8 mouse cellular contexts compared by ENCODE assay signal in the genomic region with DNA sequence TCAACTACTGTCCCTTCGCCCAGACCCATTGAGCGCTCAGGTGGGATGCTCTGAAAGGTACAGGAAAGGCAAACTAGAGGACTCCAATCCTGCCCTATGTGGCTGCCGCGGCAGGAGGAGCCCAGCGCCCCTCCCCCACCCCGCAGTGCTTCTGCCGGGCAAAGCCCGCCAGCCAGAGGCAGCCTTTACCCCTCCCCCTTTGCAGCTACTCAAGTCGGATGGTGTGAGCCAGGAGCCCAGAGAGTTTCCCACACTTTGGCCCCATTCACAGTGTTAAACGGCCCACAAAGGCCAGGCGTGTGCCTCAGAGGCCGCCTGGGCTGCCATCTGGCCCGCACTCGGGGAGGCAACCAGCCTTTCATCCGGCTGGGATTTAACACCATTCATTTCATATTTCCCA. TPM values are rescaled to one million over a fixed set of nuclear protein-coding genes. Genes with fewer than 3 reads are reported as not detected.
DNase-seq lines count a peak whose midpoint lies in the region; ATAC-seq lines count a peak whose summit lies in the region.

No protein-coding gene starts in this region.

- intact Hi-C loops in left cerebral cortex, postnatal 14 days (cut with DNase I) = no loop called here

- peak overlapping the region; percentile 70 for H3K27ac ChIP-seq in forebrain, embryonic 11.5 days (ENCODE audit: low read depth, low read length)
- peak overlapping the region; percentile 64 for H3K27ac ChIP-seq in neural tube, embryonic 13.5 days (replicated peaks)

- peak; percentile 62 for DNase-seq in layer of hippocampus, adult 11-12 months (ENCODE audit: low spot score)
- no peak for DNase-seq in layer of hippocampus, adult 9-10 months (ENCODE audit: low spot score)
- peak; percentile 63 for DNase-seq in cerebellum, adult 11 months
- peak; percentile 94 for DNase-seq in forebrain, embryonic 11.5 days (ENCODE audit: low spot score)
- peak; percentile 69 to 78 for DNase-seq in left cerebral cortex, postnatal 14 days (ENCODE audit: low spot score in 2 of 2)
- no peak for DNase-seq in ovary, adult 18-20 months (ENCODE audit: low spot score)
- no peak for DNase-seq in T-cell, adult 2 months (ENCODE audit: low spot score)

- WGBS in forebrain, embryonic 11.5 days = 0% methylated on average over 15 of the region's 15 CpGs
- WGBS in neural tube, embryonic 13.5 days = under 1% methylated on average over 15 of the region's 15 CpGs

- H3K27me3 ChIP-seq in forebrain, embryonic 11.5 days (ENCODE audit: control insufficient read depth, insufficient read depth, low read length) = peaks cover 39% of the 10 kb centered on the region
- H3K27me3 ChIP-seq in neural tube, embryonic 13.5 days = peaks cover 39% of the 10 kb centered on the region

- H3K4me3 ChIP-seq in forebrain, embryonic 11.5 days (ENCODE audit: low read depth, low read length) = peak overlapping the region; percentile 14; the same call in 1 of the 2 replicates
- H3K4me3 ChIP-seq in neural tube, embryonic 13.5 days = no peak overlapping the region

- peak; percentile 75 for ATAC-seq in forebrain, embryonic 11.5 days (replicated peaks; ENCODE audit: low FRiP score)
- ATAC-seq in neural tube, embryonic 13.5 days (ENCODE audit: low read depth) = peak; percentile 52

- peak overlapping the region; percentile 40 for H3K4me2 ChIP-seq in forebrain, embryonic 11.5 days (ENCODE audit: low read depth, low read length, severe bottlenecking)
- peak overlapping the region; percentile 47 for H3K4me2 ChIP-seq in neural tube, embryonic 13.5 days

- peaks cover 51% of the 10 kb centered on the region for H3K4me1 ChIP-seq in forebrain, embryonic 11.5 days (replicated peaks; ENCODE audit: control insufficient read depth, insufficient read depth, low read length)
- H3K4me1 ChIP-seq in neural tube, embryonic 13.5 days (replicated peaks) = peaks cover 73% of the 10 kb centered on the region

- H3K9me3 ChIP-seq in forebrain, embryonic 11.5 days (ENCODE audit: control insufficient read depth, low read length) = no peaks in the 10 kb centered on the region
- H3K9me3 ChIP-seq in neural tube, embryonic 13.5 days = no peaks in the 10 kb centered on the region

- peaks cover 4% of the 10 kb centered on the region; the same call in 1 of the 2 replicates for H3K36me3 ChIP-seq in forebrain, embryonic 11.5 days (ENCODE audit: control insufficient read depth, insufficient read depth, low read length)
- no peaks in the 10 kb centered on the region for H3K36me3 ChIP-seq in neural tube, embryonic 13.5 days

- peak overlapping the region; percentile 28 for H3K9ac ChIP-seq in forebrain, embryonic 11.5 days (ENCODE audit: low read length)
- peak overlapping the region; percentile 61 for H3K9ac ChIP-seq in neural tube, embryonic 13.5 days

RNA-seq across cellular contexts. Expression of gene Hes5, which starts 2.6 kb away (rescaled TPM):
- polyA plus RNA-seq in forebrain, embryonic 11.5 days (2014; fragmentation: Nextera tagmentation; extraction: Ambion mirVana) = 313 and 318 TPM in 2 replicates
- 10 to 100 TPM; 32.6 to 48.7 TPM for total RNA-seq in left cerebral cortex, postnatal 14 days (2021)
- polyA plus RNA-seq in neural tube, embryonic 13.5 days (2015; fragmentation: Nextera tagmentation; extraction: Ambion mirVana) = 119 and 125 TPM in 2 replicates

RNA-seq across cellular contexts. Expression of gene Pank4, which starts 5.8 kb away (rescaled TPM):
- polyA plus RNA-seq in forebrain, embryonic 11.5 days (2014; fragmentation: Nextera tagmentation; extraction: Ambion mirVana) = 43.1 and 49.1 TPM in 2 replicates
- total RNA-seq in left cerebral cortex, postnatal 14 days (2021) = 10 to 100 TPM; 31.8 to 33.4 TPM
- 36.6 and 36.8 TPM in 2 replicates for polyA plus RNA-seq in neural tube, embryonic 13.5 days (2015; fragmentation: Nextera tagmentation; extraction: Ambion mirVana)

RNA-seq across cellular contexts. Expression of gene Tnfrsf14, which starts 29.8 kb away (rescaled TPM):
- 0.61 and 1.4 TPM in 2 replicates for polyA plus RNA-seq in forebrain, embryonic 11.5 days (2014; fragmentation: Nextera tagmentation; extraction: Ambion mirVana)
- 1 to 10 TPM; 1.3 to 1.6 TPM for total RNA-seq in left cerebral cortex, postnatal 14 days (2021)
- 0.54 TPM in 1 of 2 replicates, not detected in the other for polyA plus RNA-seq in neural tube, embryonic 13.5 days (2015; fragmentation: Nextera tagmentation; extraction: Ambion mirVana)

RNA-seq across cellular contexts. Expression of gene Fam213b, which starts 59.2 kb away (rescaled TPM):
- polyA plus RNA-seq in forebrain, embryonic 11.5 days (2014; fragmentation: Nextera tagmentation; extraction: Ambion mirVana) = 29.4 and 32.0 TPM in 2 replicates
- total RNA-seq in left cerebral cortex, postnatal 14 days (2021) = 10 to 100 TPM; 33.4 to 34.0 TPM
- polyA plus RNA-seq in neural tube, embryonic 13.5 days (2015; fragmentation: Nextera tagmentation; extraction: Ambion mirVana) = 38.7 and 44.0 TPM in 2 replicates

Comparison
In these comparisons a context has a peak if more than half of its experiments do, and no peak if none do; other contexts are left out.
1. DNase-seq: peak in layer of hippocampus, adult 11-12 months (single experiment), cerebellum, adult 11 months (single experiment), forebrain, embryonic 11.5 days (single experiment) and left cerebral cortex, postnatal 14 days (2 of 2); none in layer of hippocampus, adult 9-10 months (single experiment), ovary, adult 18-20 months (single experiment) and T-cell, adult 2 months (single experiment).